Mouse (Mus musculus): Measurements from ENCODE around the gene Rcor1. TPM values are rescaled to one million over a fixed set of nuclear protein-coding genes. Genes with fewer than 3 reads are reported as not detected.

Gene Rcor1
- polyA plus RNA-seq (2012), result 18.1 and 18.2 TPM in 2 replicates

GRCm38 (mm10) chr12:111038976-111039612 lies at the start of gene Rcor1:
Gene Rcor1 (plus strand): TSS chr12:111039351.

Other genes starting within 250 kb of the Rcor1 start
- 0.91 and 1.1 TPM in 2 replicates for gene Mok, start 198.4 kb upstream of the Rcor1 start, polyA plus RNA-seq (2012)
- 6.8 and 7.9 TPM in 2 replicates for gene Zfp839, start 189.1 kb upstream of the Rcor1 start, polyA plus RNA-seq (2012)
- gene Cinp, start 150.2 kb upstream of the Rcor1 start, polyA plus RNA-seq (2012), result 6.7 and 7.1 TPM in 2 replicates
- gene Tecpr2, start 150.1 kb upstream of the Rcor1 start, polyA plus RNA-seq (2012), result 3.0 and 3.1 TPM in 2 replicates
- 8.5 and 9.1 TPM in 2 replicates for gene Ankrd9, start 60.3 kb upstream of the Rcor1 start, polyA plus RNA-seq (2012)
- 14.1 and 15.6 TPM in 2 replicates for gene Traf3, start 127.0 kb downstream of the Rcor1 start, polyA plus RNA-seq (2012)
- gene 4930595D18Rik, start 145.1 kb downstream of the Rcor1 start, polyA plus RNA-seq (2012), result not detected in 2 replicates
- gene Amn, start 231.7 kb downstream of the Rcor1 start, polyA plus RNA-seq (2012), result 0.61 and 0.62 TPM in 2 replicates

Measured in megakaryocyte-erythroid progenitor cell, adult 5 weeks (primary cell).